Mouse (Mus musculus) forebrain, embryonic 11.5 days (tissue): ENCODE measurements around the gene Thsd4. TPM values are rescaled to one million over a fixed set of nuclear protein-coding genes. Genes with fewer than 3 reads are reported as not detected.

Experiments
- ATAC-seq: fragments of 200-750 bp; cut with Nextera tagmentation; replicated peaks from 2 replicates; pipeline ENCODE4 v1.8.0; 2017; ENCODE audit warnings: moderate TSS enrichment; ENCODE audit not compliant: low FRiP score
- DNase-seq: peaks from one replicate; pipeline ENCODE4 v3.0.0-alpha.2; 2017; ENCODE audit warnings: low spot score
- H3K27ac ChIP-seq: fragments of 300-500 bp; sonication (generic); 2 replicates; pipeline ENCODE4 v1.5.1; 2014; ENCODE audit warnings: low read depth, low read length
- H3K27me3 ChIP-seq: fragments of 300-500 bp; sonication (generic); 2 replicates; pipeline ENCODE4 v1.6.1; 2014; ENCODE audit warnings: mild to moderate bottlenecking, low read length, mixed read lengths; ENCODE audit not compliant: control insufficient read depth, insufficient read depth
- H3K36me3 ChIP-seq: fragments of 300-500 bp; sonication (generic); 2 replicates; pipeline ENCODE4 v1.6.1; 2014; ENCODE audit warnings: mild to moderate bottlenecking, low read length, moderate library complexity, mixed read lengths; ENCODE audit not compliant: control insufficient read depth, insufficient read depth
- H3K4me1 ChIP-seq: fragments of 300-500 bp; sonication (generic); replicated peaks from 2 replicates; pipeline ENCODE4 v1.6.1; 2014; ENCODE audit warnings: low read length, mixed read lengths; ENCODE audit not compliant: control insufficient read depth, insufficient read depth
- H3K4me2 ChIP-seq: fragments of 300-500 bp; sonication (generic); 2 replicates; pipeline ENCODE4 v1.6.1; 2014; ENCODE audit warnings: low read depth, mild to moderate bottlenecking, low read length, moderate library complexity, mixed read lengths; ENCODE audit not compliant: severe bottlenecking
- H3K4me3 ChIP-seq: fragments of 300-500 bp; sonication (generic); 2 replicates; pipeline ENCODE4 v1.5.1; 2014; ENCODE audit warnings: low read depth, low read length
- H3K9ac ChIP-seq: fragments of 300-500 bp; sonication (generic); 2 replicates; pipeline ENCODE4 v1.6.1; 2014; ENCODE audit warnings: low read length
- H3K9me3 ChIP-seq: fragments of 300-500 bp; sonication (generic); 2 replicates; pipeline ENCODE4 v1.6.1; 2016; ENCODE audit warnings: low read length, mixed read lengths; ENCODE audit not compliant: control insufficient read depth
- WGBS: fragments of 180-500 bp; shearing (Covaris S2); extraction: QIAGEN DNeasy Blood & Tissue Kit; methylation state at CpG from one replicate; pipeline ENCODE4 v1.1.7; 2014; 5-methylcytosine and 5-hydroxymethylcytosine counted together
- polyA plus RNA-seq: library from polyadenylated mRNA; unstranded; fragments of >200 nt; fragmentation: Nextera tagmentation; extraction: Ambion mirVana; gene quantifications from 2 replicates; pipeline ENCODE4 v1.2.1, GENCODE M21; 2014

Gene Thsd4
- polyA plus RNA-seq, 1 experiment from 2014 or later: 4.6 TPM

- Histone ChIP-seq H3K27me3 (no peaks in the 10 kb centered on the region), H3K9ac (no peak overlapping the region), H3K4me2 (no peak overlapping the region), H3K9me3 (no peaks in the 10 kb centered on the region), H3K4me3 (no peak overlapping the region), H3K36me3 (no peaks in the 10 kb centered on the region), H3K27ac (no peak overlapping the region), H3K4me1 (no peaks in the 10 kb centered on the region)
- ATAC-seq (no peak), DNase-seq (no peak)
- WGBS: 62% methylated on average over 6 of the region's 6 CpGs
These were observed 137.1 kb downstream of the Thsd4 start for GRCm38 (mm10) chr9:60384751-60385150.

GRCm38 (mm10) chr9:60382941-60383340, 138.9 kb downstream of the Thsd4 start:
- Histone ChIP-seq H3K9ac (no peak overlapping the region), H3K27me3 (no peaks in the 10 kb centered on the region), H3K9me3 (no peaks in the 10 kb centered on the region), H3K4me3 (no peak overlapping the region), H3K4me2 (no peak overlapping the region), H3K4me1 (no peaks in the 10 kb centered on the region), H3K27ac (no peak overlapping the region), H3K36me3 (no peaks in the 10 kb centered on the region)
- DNase-seq (no peak), ATAC-seq (no peak)
- WGBS: 75% methylated on average over 4 of the region's 4 CpGs

- Histone ChIP-seq H3K4me3 (no peak overlapping the region), H3K4me1 (no peaks in the 10 kb centered on the region), H3K36me3 (no peaks in the 10 kb centered on the region), H3K4me2 (no peak overlapping the region), H3K9ac (no peak overlapping the region), H3K9me3 (no peaks in the 10 kb centered on the region), H3K27me3 (no peaks in the 10 kb centered on the region), H3K27ac (no peak overlapping the region)
- 75% methylated on average over 4 of the region's 4 CpGs for WGBS
- no peak for ATAC-seq
- DNase-seq: no peak
These were observed 139.3 kb downstream of the Thsd4 start for GRCm38 (mm10) chr9:60382526-60382925.

- Histone ChIP-seq H3K4me1 (no peaks in the 10 kb centered on the region), H3K27me3 (no peaks in the 10 kb centered on the region), H3K4me2 (no peak overlapping the region), H3K9me3 (no peaks in the 10 kb centered on the region), H3K27ac (no peak overlapping the region), H3K4me3 (no peak overlapping the region), H3K9ac (no peak overlapping the region), H3K36me3 (no peaks in the 10 kb centered on the region)
- ATAC-seq (no peak), DNase-seq (no peak)
- whole genome bisulfite sequencing: 66% methylated on average over 2 of the region's 2 CpGs
These were observed 140.8 kb downstream of the Thsd4 start for GRCm38 (mm10) chr9:60381010-60381409.

- ATAC-seq: no peak
- Histone ChIP-seq H3K36me3 (no peaks in the 10 kb centered on the region), H3K4me1 (no peaks in the 10 kb centered on the region), H3K4me2 (no peak overlapping the region), H3K27ac (no peak overlapping the region), H3K9ac (no peak overlapping the region), H3K27me3 (no peaks in the 10 kb centered on the region), H3K4me3 (no peak overlapping the region), H3K9me3 (no peaks in the 10 kb centered on the region)
- 87% methylated on average over 4 of the region's 4 CpGs for WGBS
- no peak for DNase-seq
These were observed 141.3 kb downstream of the Thsd4 start for GRCm38 (mm10) chr9:60380550-60380949.

- DNase-seq: no peak
These were observed 143.6 kb downstream of the Thsd4 start for GRCm38 (mm10) chr9:60378235-60378634.

GRCm38 (mm10) chr9:60373161-60373737, 148.6 kb downstream of the Thsd4 start:
- ATAC-seq (no peak), DNase-seq (no peak)
- H3K9ac ChIP-seq: no peak overlapping the region
- H3K27ac ChIP-seq: no peak overlapping the region
- H3K27me3 ChIP-seq: no peaks in the 10 kb centered on the region
- no peaks in the 10 kb centered on the region for H3K4me1 ChIP-seq
- H3K9me3 ChIP-seq: no peaks in the 10 kb centered on the region
- H3K36me3 ChIP-seq: no peaks in the 10 kb centered on the region
- no peak overlapping the region for H3K4me2 ChIP-seq
- 68% methylated on average over 4 of the region's 4 CpGs for WGBS
- no peak overlapping the region for H3K4me3 ChIP-seq

More at GRCm38 (mm10) chr9:60378235-60378634, 143.6 kb downstream of the Thsd4 start:
- ATAC-seq: no peak
- WGBS: 87% methylated on average over 6 of the region's 6 CpGs
- Histone ChIP-seq H3K9ac (no peak overlapping the region), H3K4me1 (no peaks in the 10 kb centered on the region), H3K27me3 (no peaks in the 10 kb centered on the region), H3K4me2 (no peak overlapping the region), H3K27ac (no peak overlapping the region), H3K36me3 (no peaks in the 10 kb centered on the region), H3K4me3 (no peak overlapping the region), H3K9me3 (no peaks in the 10 kb centered on the region)

GRCm38 (mm10) chr9:60368516-60368915, 153.3 kb downstream of the Thsd4 start:
- no peaks in the 10 kb centered on the region for H3K9me3 ChIP-seq
- DNase-seq: no peak
- H3K4me3 ChIP-seq: no peak overlapping the region
- H3K9ac ChIP-seq: no peak overlapping the region
- 85% methylated on average over 9 of the region's 9 CpGs for WGBS
- H3K4me1 ChIP-seq: no peaks in the 10 kb centered on the region
- no peaks in the 10 kb centered on the region for H3K27me3 ChIP-seq
- no peak overlapping the region for H3K27ac ChIP-seq
- no peaks in the 10 kb centered on the region for H3K36me3 ChIP-seq
- ATAC-seq: no peak
- no peak overlapping the region for H3K4me2 ChIP-seq

- H3K4me1 ChIP-seq: no peaks in the 10 kb centered on the region
- no peak overlapping the region for H3K9ac ChIP-seq
- DNase-seq: no peak
- no peaks in the 10 kb centered on the region for H3K36me3 ChIP-seq
- ATAC-seq: no peak
- no peaks in the 10 kb centered on the region for H3K27me3 ChIP-seq
- 88% methylated on average over 10 of the region's 10 CpGs for WGBS
- H3K4me2 ChIP-seq: no peak overlapping the region
- no peak overlapping the region for H3K27ac ChIP-seq
- no peaks in the 10 kb centered on the region for H3K9me3 ChIP-seq
- no peak overlapping the region for H3K4me3 ChIP-seq
These were observed 154.1 kb downstream of the Thsd4 start for GRCm38 (mm10) chr9:60367617-60368305.
